Mouse (Mus musculus) embryo, embryonic 11.5 days (tissue): ENCODE results near the gene Abcc12.

Experiments
- DNase-seq: peaks from one replicate; pipeline ENCODE4 v3.0.0-alpha.2; 2012; ENCODE audit warnings: low read depth, low spot score

The Abcc12 gene

DNA sequence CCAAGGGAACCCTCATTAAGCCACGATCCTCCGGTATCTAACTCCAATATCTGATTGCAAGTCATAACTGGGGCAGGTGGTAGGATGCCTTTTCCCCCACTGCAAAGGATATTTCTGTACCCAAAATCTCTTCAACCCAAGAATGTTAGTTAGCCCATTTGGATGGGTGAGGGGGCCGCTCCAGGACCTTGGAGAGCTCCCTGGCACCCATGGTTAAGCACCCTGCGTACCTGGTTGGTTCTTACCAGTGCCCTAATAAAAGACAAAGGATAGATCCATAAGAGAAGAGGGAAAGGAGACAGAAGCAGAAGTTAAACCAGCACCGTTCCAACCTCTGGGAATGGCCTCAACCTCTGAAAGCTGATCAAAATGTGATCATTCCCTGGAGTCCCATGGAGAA, 67.6 kb downstream of the Abcc12 start:
- peak; percentile 13 for DNase-seq

DNA sequence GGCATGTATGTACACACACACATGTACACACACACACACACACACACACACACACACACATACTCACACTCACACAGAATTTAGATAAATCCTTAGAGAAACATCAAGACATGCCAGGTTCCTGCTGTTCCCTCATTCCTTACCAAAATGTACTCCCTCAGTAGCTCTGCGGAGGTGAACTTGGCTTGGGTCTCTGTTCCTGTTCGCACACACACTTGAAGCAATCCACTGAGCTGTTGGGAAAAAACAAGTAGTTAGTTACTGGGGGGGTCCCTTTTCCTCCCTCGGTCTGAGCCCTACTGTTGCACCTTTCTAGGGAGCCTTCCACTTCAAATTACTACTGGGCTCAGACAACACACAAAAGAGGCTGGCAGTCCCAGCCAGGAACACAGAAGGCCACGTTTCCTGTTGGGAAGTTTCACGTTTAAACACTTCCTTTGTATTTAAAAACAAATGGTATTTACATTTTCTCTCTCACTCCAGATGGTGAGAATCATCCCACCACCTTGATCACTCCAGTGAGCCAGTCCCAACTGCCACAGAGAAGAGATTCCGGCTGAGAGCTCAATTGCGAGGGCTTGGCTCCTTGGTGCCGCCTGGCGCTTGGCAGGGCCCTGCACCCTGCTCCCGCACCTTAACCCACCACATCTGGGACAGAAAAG, 68.2 kb downstream of the Abcc12 start:
- no peak for DNase-seq

DNA sequence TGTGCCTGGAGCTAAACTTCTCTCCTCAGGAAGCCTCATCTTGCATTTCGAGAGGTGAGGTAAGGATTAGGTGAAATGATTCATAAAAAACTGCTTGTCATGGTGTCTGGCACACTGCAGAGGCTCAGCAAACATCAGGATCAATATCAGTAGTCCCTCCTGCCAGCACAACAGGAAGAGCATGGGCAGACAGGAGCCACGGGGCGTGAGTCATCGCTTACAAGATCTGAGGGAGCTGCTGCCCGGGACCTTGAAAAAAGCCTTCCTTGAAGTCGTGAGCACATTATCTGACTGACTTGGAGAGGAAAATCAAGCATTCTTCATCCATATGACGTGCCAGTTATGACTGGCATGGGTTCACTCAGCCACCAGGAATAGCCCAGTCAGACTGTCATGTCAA, 79.1 kb downstream of the Abcc12 start:
- no peak for DNase-seq

DNA sequence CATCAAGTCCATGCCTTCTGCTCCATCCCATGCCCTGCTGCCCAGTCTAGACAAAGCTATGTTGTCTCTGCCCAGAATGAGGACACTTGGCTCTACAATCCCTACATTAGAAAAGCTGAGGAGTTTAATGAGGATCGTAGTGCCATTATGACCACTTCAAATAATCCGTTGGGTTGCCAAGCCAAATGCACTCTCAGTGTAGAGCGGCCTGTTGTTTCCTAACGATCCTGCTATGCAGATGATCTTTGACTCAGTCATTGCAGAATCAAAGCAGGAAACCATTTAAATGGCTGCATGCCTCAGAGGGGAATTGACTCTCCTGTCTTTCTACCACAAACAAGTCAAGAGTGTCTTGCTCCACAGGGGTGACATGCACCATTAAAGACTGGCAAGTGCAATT, 85.4 kb downstream of the Abcc12 start:
- DNase-seq, result no peak

DNA sequence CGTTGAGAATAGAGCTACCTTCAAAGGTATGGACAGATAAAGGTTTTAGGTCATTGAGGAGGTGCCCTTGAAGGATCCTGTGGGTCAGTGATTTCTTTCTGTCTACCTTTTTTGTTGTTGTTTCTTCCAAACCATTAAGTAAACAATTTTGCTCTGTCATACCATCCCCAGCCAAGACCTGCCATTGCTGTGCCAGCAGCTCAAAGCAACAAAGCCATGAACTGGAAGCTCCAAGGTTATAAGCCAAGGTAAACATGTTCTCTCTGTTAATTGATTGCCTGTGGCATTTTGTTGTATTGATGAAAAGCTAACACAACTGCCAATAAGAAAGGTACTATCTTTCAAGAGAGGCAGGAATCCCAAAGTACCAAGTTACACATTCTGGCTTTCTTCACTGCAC, 86.6 kb downstream of the Abcc12 start:
- DNase-seq, result no peak

DNA sequence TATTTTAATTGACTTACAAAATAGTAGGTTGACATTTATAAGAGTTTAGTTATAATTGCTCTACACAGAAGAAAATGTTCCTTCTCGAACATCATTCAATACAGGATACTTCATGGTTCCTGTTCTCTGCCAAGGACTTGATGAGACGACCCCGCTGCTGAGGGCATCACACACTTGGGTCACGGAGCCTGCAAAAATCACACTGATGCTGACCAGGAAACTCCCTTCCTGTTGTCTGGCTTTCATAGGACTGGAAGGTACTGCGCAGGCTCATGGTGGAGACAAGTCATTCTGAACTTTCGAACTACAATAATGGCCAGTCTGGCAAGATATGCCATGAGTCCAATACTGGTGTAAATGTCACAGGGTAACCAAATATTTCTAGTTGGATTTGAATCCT, 95.1 kb downstream of the Abcc12 start:
- no peak for DNase-seq

DNA sequence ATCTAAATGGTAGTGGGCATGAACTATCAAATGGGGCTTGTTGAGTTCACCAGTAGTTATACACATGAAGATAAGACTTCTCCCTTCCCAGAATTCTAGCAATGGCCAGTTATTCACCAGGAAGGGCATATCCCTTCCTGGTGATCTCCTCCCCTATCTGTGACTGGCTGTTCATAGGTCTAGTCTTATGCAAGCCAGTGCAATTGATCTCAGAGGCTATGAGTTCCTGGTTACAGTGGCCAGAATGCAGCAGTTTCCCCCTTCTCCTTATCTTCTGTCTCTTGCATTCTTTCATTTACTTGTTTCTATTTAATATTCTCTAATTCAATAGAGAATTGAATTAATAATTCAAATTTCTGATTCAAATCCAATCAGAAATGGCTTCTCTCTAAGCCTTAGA, 96.2 kb downstream of the Abcc12 start:
- DNase-seq, result no peak

DNA sequence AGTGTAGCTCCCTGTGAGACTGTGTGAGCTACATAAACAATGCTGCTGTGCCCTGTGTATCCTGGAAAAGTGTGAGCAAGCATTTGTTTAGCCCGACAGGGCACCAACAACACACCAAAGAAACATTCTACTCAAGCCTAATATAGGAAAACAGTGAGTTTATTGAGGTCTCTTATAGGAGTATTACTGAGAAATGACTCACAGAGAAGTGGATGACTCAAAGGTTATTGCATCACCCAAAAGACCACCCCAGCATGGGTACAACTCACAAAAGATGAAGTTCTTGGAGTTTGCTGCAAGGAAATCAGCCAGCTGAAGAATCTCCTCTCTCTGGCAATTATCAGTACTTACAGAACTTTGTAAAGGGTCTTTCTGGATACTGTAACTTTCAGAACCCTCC, 98.4 kb downstream of the Abcc12 start:
- no peak for DNase-seq

DNA sequence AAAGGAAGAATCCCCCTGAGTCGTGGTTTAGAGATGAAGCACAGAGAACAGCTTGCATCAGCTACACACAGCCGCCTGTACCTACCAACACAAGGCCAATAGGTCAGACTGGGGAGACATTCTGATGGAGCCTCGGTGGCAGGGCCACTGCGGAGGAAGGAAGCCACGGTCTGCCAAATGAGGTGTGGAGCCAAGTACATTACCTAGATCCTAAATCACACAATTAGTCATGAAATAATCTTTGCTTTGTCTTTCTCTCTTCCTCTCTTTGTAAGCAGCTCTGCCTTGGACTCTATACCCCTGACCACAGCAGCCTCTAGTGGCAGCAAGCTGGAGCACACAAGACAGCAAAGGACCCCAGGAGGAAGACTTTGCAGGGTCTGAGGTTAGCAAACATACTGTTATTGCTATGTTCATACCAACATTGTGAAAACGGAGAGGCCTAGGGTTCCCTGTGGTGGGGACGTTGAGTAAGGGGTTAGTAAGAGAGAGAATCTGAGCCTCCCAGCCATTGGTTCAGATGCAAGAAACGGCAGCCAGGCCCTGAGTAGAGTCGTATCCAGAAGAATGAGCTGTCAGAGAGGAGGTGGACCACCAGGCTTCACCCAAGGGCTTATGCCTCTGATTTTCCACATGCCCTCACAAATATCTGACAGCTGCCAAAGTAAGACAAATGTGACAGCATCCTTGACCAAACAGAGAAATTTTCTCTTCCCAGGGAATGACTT, 104.6 kb downstream of the Abcc12 start:
- DNase-seq, result peak; percentile 13

DNA sequence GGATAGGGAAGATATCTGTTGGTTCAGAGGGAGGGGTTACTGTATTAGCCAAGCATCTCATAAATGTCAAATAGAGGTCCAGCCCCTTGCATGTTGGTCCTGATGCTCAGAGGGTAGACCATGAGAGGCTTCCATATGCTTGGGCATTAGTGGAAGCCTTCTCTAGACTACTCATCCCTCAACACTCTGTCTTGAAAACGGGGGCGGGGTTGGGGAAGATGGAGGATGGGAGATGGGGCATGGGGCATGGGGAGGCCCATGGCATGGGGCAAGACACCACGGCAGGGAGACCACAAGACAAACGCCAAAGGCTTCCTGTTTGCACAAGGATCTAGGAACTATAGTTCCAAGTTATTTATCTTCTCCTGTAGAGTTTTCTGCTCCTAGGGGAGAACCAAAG, 106.0 kb downstream of the Abcc12 start:
- DNase-seq, result no peak

DNA sequence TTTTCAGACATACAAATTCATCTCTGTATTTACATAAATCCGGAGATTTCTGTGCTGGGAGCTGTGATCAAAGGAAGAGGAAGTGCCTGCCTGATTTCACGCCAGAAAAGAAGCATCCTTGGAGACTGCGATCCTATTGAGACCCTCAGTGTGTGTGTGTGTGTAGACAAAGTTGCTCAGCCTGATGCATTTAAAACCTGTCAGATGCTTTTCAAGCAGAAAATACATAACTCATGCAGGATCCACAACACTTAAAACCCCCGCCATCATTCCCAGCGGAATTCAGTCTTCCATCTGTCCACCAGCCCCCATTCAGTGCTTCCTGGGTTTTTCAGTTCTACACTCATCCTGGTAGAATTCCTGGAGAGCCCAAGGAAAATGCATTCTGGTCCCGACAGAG, 107.4 kb downstream of the Abcc12 start:
- no peak for DNase-seq

DNA sequence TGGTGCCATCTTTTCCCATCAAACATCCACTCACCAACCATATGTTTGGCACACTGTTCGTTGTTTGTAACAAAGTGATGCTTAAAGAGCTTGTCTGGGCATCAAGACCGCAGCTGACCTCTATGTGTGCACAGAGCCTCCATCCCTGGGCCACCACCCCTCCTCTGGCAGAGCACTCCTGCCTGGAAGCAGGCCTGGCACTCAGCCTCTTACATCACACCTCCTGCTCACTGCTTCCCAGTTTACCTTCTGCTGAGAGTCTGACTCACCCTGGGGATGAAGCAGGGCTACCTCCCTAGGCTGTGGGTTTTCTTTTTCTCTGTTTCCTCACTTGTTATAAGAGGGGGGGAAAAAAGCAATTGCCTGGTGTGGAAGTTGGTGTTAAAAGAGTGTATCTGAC, 109.8 kb downstream of the Abcc12 start:
- no peak for DNase-seq

DNA sequence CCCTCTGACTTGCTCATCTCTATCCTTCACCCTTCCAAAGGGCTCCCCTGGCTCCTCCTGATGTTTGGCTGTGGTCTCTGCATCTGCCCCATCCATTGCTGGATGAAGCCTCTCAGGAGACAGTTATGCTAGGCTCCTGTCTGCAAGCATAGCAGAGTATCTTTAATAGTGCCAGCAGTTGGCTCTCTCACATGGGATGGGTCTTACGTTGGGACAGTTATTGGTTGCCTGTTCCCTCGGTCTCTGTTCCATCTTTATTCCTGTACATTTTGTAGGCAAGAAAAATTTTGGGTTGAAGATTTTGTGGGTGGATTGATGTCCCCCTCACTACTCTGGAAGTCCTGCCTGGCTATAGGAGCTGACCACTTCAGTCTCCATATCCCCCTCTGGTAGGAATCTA, 117.3 kb downstream of the Abcc12 start:
- no peak for DNase-seq

DNA sequence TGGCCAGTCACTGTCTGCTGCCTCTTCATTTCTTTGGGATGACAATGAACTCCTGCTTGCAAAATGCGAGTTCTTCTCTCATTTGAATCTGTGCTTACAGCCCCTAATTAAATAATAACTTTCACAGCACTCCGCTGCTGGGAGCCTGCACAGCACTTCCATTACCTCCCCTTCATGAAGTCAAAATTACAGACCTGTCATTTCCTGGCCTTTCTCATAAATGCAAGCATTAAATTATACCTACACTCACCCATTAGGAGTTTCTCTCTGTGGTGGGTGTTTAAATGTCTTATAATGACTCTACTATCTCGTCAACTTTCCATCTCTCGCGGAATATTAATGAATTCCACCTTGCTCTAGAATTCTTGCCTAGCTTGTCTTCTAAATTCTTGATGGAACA, 120.1 kb downstream of the Abcc12 start:
- DNase-seq, result no peak

DNA sequence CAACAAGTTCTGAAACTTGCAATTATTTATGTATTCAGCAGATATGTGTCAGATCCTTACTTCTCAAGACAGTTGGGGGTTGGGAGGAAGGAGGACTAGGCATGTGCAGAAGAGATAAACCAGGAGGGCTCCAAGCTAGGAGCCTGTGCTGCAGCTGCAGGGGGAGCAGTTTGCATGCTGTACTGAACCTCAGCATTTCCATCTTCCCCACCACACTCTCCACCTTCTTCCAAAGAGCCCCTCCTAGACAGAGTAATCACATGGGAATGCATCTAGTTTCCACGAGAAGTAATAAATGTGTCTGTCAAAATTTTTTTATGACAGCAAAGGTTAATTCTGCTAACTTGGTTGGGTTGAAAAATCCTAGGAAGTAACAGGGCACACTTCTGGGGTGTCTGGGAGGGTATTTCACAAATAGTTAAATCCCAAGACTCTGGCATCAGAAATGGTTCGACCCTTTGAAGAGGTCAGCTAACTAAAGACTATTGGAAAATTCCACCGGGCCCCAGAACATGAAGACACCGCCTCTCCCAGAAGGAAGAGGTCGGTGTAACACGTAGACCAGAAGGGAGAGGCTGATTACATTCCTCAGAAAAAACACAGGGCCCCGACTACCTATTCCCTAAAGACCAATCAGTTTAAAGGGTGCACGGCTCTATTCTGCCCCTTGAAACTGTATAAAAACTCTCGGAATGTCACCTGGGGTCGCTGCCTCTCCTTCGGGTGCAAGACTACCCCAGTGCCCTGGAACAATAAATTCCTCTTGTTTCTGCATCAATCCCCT, 126.6 kb downstream of the Abcc12 start:
- no peak for DNase-seq

DNA sequence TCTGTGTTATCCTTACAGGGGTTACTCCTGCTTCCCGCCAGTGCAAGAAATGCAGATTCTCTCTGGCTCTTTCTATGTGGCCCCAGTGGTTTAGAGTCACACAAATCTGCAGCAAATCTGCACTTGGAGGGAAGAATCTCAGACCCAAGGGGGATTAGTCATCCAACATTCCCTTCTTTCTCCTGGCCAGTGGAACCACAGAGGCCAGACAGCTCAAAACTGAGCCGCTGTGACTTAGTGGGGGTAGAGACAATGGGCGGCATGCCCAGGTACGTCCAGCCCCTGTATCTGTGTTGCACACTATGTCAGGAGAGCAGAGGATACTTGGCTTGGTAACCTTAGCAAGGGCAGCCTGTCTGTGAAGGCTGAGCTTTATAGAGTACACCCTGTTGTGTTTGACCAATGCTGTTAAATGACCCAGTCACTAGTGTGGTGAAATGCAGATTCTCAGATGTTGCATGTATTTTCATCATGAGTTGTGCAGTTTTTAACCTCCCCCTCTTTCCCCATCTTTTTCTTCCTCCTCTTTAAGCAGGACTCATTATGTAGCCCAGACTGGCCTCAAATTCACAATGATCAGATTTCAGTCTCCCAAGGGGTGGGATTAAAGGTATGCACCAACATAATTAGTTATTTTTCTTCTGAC, 130.5 kb downstream of the Abcc12 start:
- DNase-seq, result no peak

DNA sequence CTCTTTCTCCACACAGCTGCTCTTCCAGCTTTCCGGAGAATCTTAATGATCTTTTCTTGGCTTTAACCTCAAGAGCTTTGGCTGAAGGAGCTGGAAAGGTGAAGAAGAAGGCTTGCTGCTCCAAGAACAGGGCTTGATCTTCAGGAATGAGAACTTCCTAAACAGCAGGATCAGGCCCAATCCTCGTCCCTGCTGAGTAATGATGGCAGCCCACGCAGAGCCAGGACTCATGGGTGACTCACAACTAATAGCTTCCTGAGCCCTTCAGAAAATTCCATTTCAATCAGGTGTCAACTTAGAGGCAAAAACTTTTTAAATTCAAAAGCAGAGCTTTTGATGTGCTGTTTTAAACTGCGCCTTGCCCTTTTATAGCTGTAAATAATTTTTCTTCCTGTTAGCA, 135.0 kb downstream of the Abcc12 start:
- DNase-seq, result no peak

DNA sequence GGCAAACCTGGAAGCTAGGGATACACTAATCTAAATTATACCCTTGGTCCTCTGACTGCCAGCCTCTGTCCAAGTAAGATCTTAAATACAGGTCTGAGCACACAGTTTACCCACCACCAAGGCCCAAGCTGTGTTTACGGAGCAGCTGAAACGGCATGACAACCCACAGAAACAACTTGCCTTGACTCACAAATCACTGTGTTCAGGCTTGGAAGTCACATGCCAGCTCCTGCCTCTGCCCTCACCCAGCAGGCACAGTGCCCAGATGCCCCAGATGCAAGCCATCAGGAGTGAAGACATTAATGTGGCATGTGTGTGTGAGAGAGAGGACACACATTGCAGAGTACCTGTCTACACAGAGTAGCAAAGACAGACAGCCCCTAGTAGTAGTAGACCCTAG, 136.7 kb downstream of the Abcc12 start:
- no peak for DNase-seq

DNA sequence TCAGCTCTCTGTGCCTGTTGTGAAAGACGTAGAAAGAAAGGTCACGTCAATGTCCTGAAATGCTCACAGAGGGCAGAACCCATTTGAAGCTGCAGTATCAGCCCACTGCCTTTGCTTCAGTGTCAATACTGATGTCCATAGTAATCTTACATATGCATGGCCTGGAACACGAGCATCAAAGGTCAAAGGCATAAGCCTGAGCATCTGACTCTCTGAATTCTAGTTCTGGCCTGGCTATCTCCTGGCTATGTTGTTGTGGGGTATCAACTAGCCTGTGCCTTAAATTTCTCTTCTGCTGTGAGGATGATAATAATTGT, 141.5 kb downstream of the Abcc12 start:
- DNase-seq, result no peak

DNA sequence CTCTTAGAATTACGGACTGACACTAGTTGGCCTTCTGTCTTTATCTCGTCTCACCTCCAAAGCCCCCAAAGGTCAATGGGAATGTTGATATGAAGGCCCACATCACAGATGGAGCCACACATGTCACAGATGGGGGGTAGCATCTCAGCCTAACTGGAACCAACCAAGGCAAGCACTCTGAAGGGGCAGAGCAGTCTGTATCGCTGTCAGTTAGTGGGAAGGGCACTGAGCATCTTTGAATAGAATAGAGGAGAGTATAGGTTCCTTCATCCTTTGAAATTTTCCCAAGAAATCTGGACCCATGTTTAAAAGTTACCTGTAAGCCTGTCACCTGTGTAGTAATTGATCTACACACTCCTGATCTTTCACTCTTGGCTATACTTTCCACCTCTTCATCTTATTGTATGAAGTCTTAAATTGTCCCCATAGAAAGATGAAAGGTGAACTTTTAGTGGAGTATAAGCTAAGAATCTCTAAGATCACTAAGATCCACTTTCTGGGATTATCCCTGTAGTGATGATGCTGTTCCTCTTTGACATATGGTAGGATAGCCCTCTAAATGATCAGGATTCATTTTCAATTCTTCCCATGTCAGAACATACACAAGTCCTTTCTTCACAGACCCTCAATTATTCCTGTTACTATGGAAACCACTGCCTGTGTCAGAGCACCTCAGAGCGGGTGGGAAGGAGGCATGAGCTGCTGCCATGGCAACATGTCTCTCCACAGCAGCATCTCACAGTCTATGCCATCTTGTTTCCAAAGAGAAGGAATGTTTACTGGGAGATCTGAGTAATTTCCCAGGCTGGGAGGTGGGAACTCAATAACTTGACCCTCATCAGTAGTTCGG, 142.1 kb downstream of the Abcc12 start:
- DNase-seq, result peak; percentile 39

DNA sequence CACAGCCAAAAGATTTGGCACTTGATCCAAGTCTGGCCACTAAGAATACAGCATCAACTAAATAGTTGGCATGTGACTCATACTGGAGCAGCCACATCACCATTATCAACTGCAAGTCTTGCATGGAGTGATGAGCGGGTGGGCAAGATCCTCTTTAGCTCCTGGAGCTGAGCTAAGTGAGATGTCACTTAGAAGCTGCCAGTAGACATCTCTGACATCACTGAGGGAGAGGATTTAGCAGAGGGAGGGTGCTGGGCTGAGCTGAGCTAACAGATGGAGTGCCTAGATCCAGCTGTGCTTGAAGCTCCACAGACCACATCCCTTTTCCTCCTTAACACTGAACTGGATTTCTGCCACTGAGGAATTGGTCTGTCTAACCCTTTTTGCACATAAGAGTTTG, 143.1 kb downstream of the Abcc12 start:
- DNase-seq, result no peak
